Comparison of ENCODE assay signal across 30 mouse cellular contexts in the genomic region with DNA sequence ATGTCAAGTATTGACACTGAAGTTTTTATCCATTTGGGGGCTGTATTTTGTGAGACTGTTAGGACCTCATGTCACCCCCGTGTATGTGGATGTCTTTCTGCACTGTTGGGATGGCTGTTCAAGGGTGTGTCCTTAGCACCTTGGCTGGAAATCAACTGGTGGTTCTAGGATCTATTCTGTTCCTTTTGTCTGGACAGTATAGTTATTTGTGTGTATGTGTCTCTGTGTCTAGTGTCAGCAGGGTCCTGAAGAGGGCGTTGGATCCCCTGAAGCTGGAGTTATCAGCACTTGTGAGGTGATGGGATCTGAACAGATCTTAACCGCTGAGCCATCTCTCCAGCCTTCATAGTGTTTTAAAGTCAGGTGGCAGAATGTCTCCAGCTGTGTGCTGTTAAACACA.
"Had no signal": no experiment of that assay in that cellular context is flagged by ENCODE, and none has a peak within 500 bp of the region (broad histone marks: within the 10 kb centered on the region; RNA-seq: fewer than 3 reads in every experiment).

No protein-coding gene starts in this region.

- H3K4me1 ChIP-seq: limb, embryonic 10.5 days; limb, embryonic 12.5 days; limb, embryonic 15.5 days; liver, embryonic 12.5 days; liver, embryonic 13.5 days; liver, embryonic 15.5 days; lung, embryonic 15.5 days; megakaryocyte, embryonic 14.5 days; midbrain, embryonic 10.5 days; midbrain, embryonic 12.5 days; midbrain, embryonic 13.5 days; neural tube, embryonic 12.5 days had no signal

- DNase-seq: left cerebral cortex, postnatal 4 days; liver; liver, embryonic 13.5 days; liver, postnatal 0 days; lung, adult 18-20 months; lung, adult 2 months; lung, embryonic 14.5 days; lung, postnatal 10 days; lung, postnatal 14 days; lung, postnatal 36 days; lung, postnatal 4 days; midbrain, embryonic 14.5 days had no signal

- H3K9ac ChIP-seq: limb, embryonic 12.5 days; limb, embryonic 13.5 days; limb, embryonic 15.5 days; liver, embryonic 12.5 days; liver, embryonic 13.5 days; liver, embryonic 14.5 days; liver, embryonic 15.5 days; liver, postnatal 0 days; lung, embryonic 14.5 days; lung, embryonic 15.5 days; midbrain, embryonic 12.5 days; midbrain, embryonic 13.5 days; neural tube, embryonic 12.5 days had no signal

- H3K36me3 ChIP-seq: neural tube, embryonic 12.5 days had no signal

- ATAC-seq: liver, embryonic 12.5 days; liver, postnatal 0 days; lung, postnatal 0 days; midbrain, embryonic 13.5 days; midbrain, embryonic 16.5 days had no signal

- H3K27ac ChIP-seq: limb, embryonic 10.5 days; limb, embryonic 12.5 days; limb, embryonic 13.5 days; limb, embryonic 15.5 days; liver, embryonic 12.5 days; liver, embryonic 13.5 days; liver, embryonic 14.5 days; liver, embryonic 15.5 days; lung, embryonic 15.5 days; macrophage; midbrain, embryonic 10.5 days; midbrain, embryonic 12.5 days; midbrain, embryonic 13.5 days; neural tube, embryonic 12.5 days had no signal

- H3K9me3 ChIP-seq: limb, embryonic 10.5 days; limb, embryonic 12.5 days; limb, embryonic 13.5 days; limb, embryonic 15.5 days; liver, embryonic 12.5 days; liver, embryonic 13.5 days; liver, embryonic 15.5 days; lung, embryonic 15.5 days; megakaryocyte, embryonic 14.5 days; midbrain, embryonic 10.5 days; midbrain, embryonic 12.5 days; midbrain, embryonic 13.5 days; neural tube, embryonic 12.5 days had no signal

- H3K4me2 ChIP-seq: limb, embryonic 12.5 days; limb, embryonic 13.5 days; limb, embryonic 15.5 days; liver, embryonic 11.5 days; liver, embryonic 12.5 days; liver, embryonic 13.5 days; liver, embryonic 15.5 days; lung, embryonic 14.5 days; lung, embryonic 15.5 days; midbrain, embryonic 12.5 days; midbrain, embryonic 13.5 days; neural tube, embryonic 12.5 days had no signal

- H3K4me3 ChIP-seq: limb, embryonic 10.5 days; limb, embryonic 12.5 days; limb, embryonic 13.5 days; limb, embryonic 15.5 days; liver, embryonic 12.5 days; liver, embryonic 13.5 days; liver, embryonic 15.5 days; lung, embryonic 15.5 days; megakaryocyte, embryonic 14.5 days; midbrain, embryonic 10.5 days; midbrain, embryonic 12.5 days; midbrain, embryonic 13.5 days; myocyte; neural tube, embryonic 12.5 days had no signal

- H3K27me3 ChIP-seq: limb, embryonic 12.5 days; limb, embryonic 13.5 days; limb, embryonic 15.5 days; liver, embryonic 12.5 days; liver, embryonic 13.5 days; liver, embryonic 15.5 days; lung, embryonic 15.5 days; megakaryocyte, embryonic 14.5 days; midbrain, embryonic 12.5 days; midbrain, embryonic 13.5 days; neural tube, embryonic 12.5 days had no signal
